Mouse (Mus musculus) lung, postnatal 0 days (tissue): ENCODE data around the gene Krt34.

Source experiments
- CTCF ChIP-seq: IDR thresholded peaks from 2 replicates; pipeline ENCODE4 v1.5.1; 2016; ENCODE audit warnings: antibody characterized with exemption, mild to moderate bottlenecking
- EP300 ChIP-seq: IDR thresholded peaks from 2 replicates; pipeline ENCODE4 v1.6.1; 2016; ENCODE audit warnings: antibody characterized with exemption, mild to moderate bottlenecking, control low read depth

GRCm38 (mm10) chr11:100010682-100011081 lies 30.7 kb downstream of the Krt34 start:
- no peak for TF ChIP-seq CTCF
- no peak for TF ChIP-seq EP300
